Mouse (Mus musculus) fat pad, adult 2 months (tissue): Measurements from ENCODE around the gene Psmd14.

Source experiments
- DNase-seq: peaks from one replicate; pipeline ENCODE4 v3.0.0-alpha.2; 2011; ENCODE audit warnings: low read depth, low spot score; ENCODE audit errors: extremely low read depth

The Psmd14 gene

DNA sequence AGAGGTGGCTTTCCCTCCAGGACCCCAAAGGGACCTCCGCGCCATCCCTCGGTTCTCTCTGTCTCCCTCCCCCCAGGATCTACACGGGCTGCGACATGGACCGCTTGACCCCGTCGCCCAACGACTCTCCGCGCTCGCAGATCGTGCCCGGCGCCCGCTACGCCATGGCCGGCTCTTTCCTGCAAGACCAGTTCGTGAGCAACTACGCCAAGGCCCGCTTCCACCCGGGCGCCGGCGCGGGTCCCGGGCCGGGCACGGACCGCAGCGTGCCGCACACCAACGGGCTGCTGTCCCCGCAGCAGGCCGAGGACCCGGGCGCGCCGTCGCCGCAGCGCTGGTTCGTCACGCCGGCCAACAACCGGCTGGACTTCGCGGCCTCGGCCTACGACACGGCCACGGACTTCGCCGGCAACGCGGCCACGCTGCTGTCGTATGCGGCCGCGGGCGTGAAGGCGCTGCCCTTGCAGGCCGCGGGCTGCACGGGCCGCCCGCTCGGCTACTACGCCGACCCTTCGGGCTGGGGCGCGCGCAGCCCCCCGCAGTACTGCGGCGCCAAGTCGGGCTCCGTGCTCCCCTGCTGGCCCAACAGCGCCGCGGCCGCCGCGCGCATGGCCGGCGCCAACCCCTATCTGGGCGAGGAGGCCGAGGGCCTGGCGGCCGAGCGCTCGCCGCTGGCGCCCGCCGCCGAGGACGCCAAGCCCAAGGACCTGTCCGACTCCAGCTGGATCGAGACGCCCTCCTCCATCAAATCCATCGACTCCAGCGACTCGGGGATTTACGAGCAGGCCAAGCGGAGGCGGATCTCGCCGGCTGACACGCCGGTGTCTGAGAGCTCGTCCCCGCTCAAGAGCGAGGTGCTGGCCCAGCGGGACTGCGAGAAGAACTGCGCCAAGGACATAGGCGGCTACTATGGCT is 100.3 kb downstream of the Psmd14 start:
- DNase-seq: no peak

DNA sequence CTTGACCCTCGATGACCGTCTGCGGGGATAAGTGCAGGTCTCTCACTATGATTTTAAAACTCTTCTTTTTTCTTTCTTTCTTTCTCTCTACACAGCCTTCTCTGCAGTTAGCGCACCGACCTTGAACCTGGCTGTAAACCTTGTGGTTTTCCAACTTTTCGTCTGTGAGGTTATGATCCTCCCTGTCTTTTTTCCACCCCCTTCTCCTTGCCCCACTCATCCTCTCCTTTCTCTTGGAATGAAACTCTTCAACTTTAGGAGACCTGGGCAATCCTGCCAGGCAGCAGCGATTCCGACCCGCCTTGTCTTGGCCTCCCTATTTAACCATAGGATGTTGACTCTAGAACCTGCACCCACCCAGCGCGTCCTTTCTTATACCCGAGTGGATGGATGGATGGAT is 101.0 kb downstream of the Psmd14 start:
- DNase-seq: no peak

DNA sequence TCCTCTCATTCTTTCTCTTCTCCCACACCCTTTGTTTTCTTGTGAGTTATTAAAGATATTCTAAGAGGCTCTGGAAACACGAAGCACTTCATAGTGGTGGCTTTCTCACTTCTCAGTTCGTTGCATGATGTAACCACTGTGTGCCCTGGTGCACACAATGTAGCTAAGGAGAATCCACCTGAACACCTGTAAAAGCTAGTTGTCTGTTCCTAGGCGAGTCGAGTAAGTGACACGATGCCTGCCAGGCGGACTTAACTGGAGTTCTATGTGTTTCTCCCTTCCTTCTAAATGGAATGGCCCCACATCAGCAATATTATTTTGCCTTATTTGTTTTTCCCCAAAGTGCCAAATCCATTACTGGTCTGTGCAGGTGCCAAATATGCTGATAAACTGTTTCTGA is 101.6 kb downstream of the Psmd14 start:
- DNase-seq: no peak

DNA sequence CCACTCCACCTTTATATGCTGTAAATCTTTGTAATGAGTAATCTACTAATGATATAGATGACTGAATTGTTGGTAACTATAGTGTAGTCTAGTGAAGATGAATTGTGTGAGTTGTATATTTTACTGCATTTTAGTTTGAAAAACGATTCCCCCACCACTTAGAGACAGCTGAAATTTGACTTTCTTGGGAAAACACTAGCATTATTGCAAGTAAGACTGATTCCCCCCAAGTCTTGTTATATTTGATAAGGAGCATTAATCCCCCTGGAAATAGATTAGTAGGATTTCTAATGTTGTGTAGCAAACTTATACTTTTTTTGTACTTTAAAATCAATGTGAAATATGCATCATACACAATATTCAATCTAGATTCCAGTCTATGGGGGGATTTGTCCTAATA is 102.0 kb downstream of the Psmd14 start:
- DNase-seq: no peak

DNA sequence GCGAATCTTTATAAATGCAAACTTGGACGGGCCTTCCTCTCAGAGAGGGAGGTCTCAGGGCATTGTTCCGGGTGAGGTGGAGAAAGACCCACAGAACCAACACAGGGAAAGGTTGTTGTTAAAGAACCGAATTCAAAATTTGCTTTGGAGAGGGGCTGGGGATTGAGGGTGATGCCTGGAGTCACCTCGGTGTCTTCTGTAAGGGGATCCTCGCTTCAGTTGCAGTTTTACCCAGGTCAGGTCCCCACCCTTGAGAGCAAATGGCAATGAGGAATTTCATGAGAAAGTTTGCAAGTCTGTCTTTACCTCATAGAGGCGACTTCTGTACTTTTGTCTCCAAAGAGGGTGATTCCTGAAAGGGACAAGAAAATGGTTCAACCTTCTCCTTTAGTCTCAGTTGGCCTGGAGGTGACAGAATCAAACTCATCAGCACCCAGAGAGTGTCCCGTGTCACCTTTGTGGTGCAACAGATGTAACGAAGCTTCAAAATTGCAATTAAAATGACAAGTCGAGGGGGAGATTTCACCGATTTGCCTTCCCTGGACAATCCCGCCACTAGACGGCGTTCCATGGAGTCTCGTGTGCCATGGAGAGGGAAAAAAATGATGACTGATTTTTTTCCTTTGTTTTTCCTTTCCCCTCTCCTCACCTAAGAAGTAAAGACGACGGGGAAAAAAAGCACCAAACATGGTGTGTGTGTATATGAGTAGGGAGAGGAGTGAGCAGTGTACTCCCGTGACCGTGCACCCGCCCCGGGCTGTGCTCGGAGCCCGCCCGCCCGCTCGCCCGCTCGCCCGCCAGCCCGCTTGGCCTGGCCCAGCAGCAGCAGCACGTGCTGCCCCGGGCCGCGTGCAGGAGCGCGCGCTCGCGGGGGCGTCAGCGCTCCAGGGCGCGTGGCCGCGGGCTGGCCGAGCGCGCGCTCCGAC is 103.3 kb downstream of the Psmd14 start:
- DNase-seq: no peak

DNA sequence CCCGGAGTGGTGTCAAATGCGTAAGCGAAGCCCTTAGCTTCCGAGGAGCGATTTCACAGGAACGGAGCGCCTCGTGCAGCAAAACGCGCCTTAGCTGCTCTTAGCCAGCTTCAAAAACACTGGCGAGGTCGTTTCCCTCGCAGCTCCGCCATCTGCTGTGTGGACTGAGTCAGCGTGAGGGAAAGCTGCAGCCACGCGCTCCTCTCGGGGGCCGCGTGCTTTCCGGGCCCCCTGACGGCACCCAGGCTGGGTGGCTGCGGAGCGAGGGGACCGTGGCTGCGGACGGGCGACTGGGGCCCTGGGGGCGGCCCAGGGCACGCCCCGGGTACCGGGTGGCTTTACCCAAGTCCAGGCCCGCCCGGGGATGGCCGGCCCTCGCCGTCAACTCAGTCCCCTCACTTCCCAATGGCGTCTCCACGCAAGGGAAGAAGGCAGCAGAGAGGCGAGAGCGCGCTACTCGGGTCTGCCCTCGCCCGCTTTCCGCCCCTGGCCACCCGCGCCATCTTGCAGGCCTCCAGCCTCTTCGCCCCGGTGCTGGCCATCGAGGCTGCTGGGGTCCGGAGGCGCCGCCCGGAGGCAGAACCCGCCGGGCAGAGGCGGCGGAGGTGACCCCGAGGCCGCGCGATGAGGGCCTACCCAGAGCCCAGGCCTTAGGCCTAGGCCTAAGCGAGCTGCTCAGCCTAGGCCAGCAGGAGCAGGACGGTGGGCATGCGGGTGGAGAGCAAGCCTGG is 104.3 kb downstream of the Psmd14 start:
- DNase-seq: no peak

DNA sequence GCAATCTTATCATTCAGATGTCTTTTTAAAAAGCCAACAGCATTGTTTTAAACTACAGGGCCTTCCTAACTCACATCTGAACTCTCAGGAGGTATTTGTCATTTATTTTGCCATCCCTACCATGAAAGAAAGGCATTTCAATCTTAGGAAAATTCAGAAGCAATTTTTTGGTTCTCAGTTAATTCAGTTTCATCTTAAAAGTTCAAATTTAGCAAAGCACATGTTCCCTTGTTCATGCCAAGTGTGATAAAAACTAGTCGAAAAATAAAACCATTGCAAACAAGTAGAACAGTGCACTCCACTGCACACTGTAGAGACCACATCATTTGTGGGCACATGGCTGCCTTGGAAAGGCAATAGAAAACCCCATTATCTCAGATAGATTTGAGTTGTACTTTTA is 106.7 kb downstream of the Psmd14 start:
- no peak for DNase-seq

DNA sequence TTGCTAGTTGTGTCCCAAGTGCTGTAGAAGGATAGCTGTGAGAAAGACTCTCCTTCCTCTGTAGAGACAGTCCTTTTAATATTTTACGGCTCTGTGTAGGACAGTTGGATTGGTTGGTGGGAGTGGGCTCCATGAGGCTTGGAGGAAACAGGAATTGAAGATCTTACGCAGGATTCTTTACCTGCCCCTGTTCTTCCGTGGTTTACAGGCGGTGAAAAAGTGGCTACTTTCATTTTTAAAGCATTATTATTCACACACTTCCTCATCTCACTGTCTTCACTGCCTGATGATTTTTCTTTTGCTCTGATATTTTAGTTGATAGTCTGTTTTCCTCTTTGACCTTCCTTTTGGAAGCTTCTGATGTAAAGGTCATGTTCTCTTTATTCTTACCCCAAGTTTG is 108.7 kb downstream of the Psmd14 start:
- no peak for DNase-seq

DNA sequence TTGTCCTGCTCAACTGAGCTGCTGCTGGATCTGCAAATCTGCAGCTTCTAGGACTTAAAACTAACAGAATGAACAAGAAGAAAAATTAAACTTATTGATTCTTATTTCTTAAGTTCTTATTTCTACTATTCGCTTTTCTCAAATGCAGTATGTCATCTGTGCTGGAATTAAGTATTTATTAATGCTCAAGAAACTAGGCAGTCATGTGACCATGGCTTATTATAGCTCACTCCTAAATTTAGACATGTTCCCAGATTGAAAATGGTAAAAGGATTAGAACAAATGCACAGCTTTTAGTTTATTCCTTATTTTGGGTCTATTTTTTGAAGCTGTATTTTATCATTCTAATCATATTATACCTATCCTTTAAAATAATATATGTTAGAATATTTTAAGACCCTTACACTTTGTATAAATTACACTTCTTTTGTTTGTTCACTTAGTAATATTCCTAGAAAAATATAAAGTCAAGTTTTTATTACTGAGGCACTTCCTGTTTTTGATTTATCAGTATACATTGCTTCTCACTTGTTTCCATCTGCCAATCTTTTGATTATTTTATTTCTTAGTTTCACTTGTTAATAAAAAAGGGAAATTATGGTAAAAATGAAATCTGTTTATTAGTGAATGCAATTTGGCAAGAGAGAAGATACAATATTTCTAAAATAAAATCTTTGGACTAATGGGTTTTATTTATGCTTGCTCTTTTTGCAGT is 112.1 kb downstream of the Psmd14 start:
- no peak for DNase-seq

DNA sequence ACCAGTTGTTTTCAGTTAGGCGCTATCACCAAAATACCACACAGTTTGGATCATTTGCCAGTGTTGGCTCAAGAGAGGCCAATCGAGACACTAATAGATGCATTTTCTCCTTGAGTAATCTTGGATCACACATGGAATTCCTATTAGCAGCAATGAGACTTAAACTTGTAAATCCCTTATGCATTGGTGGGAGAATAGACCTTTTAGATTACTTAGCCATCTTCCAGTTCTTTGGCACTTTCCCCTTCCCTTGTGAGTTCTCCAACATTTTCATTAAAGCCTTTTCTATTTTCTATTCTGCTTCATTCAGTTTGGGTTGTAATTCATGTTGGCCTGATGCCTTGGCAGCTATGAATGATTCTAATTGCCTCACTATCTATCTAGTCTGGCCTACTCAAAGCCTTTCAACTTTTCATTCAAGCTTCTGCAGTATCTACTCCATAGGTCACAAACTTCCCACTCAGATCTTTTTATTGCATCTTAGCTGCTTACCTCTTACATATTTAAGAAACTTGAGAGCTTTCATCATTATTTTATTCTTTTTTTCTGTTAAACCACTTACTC is 125.8 kb downstream of the Psmd14 start:
- DNase-seq: no peak
